25 mouse cellular contexts compared by ENCODE assay signal in genomic region chr7:74445148-74445547, GRCm38 (mm10).
"Had no signal": no experiment of that assay in that cellular context is flagged by ENCODE, and none has a peak within 500 bp of the region (broad histone marks: within the 10 kb centered on the region; RNA-seq: fewer than 3 reads in every experiment).

No protein-coding gene starts in this region.

- ATAC-seq: hindbrain, postnatal 0 days; intestine, embryonic 16.5 days had no signal

- DNase-seq: gastrocnemius, postnatal 14 days; gastrocnemius, postnatal 36 days; heart, adult 11 months; heart, adult 2 months; heart, postnatal 14 days; heart, postnatal 36 days; kidney, adult 11 months; kidney, adult 2 months; kidney, adult 9 months; kidney, postnatal 14 days; kidney, postnatal 36 days; layer of hippocampus, adult 9-11 months; layer of hippocampus, postnatal 36 days; left cerebral cortex, postnatal 4 days had no signal

- H3K9me3 ChIP-seq: heart, embryonic 13.5 days; heart, embryonic 15.5 days; hindbrain, embryonic 13.5 days; hindbrain, embryonic 15.5 days; kidney, embryonic 15.5 days; limb, embryonic 13.5 days; limb, embryonic 15.5 days had no signal

- H3K4me2 ChIP-seq: heart, embryonic 11.5 days; heart, embryonic 13.5 days; heart, embryonic 15.5 days; hindbrain, embryonic 13.5 days; hindbrain, embryonic 15.5 days; kidney, embryonic 15.5 days; limb, embryonic 13.5 days; limb, embryonic 15.5 days had no signal

- H3K27me3 ChIP-seq: heart, embryonic 13.5 days; heart, embryonic 15.5 days; hindbrain, embryonic 13.5 days; hindbrain, embryonic 15.5 days; kidney, embryonic 15.5 days; limb, embryonic 13.5 days; limb, embryonic 15.5 days had no signal

- H3K36me3 ChIP-seq: heart, embryonic 13.5 days; heart, embryonic 15.5 days; hindbrain, embryonic 13.5 days; hindbrain, embryonic 15.5 days; kidney, embryonic 15.5 days; limb, embryonic 13.5 days; limb, embryonic 15.5 days had no signal

- H3K4me1 ChIP-seq: heart, embryonic 15.5 days; hindbrain, embryonic 15.5 days; limb, embryonic 13.5 days had no signal

- H3K27ac ChIP-seq: heart, adult 2 months; heart, embryonic 13.5 days; heart, embryonic 15.5 days; hindbrain, embryonic 13.5 days; hindbrain, embryonic 15.5 days; hindbrain, postnatal 0 days; kidney, embryonic 15.5 days; kidney, postnatal 0 days; limb, embryonic 13.5 days; limb, embryonic 15.5 days had no signal

- H3K9ac ChIP-seq: heart, embryonic 13.5 days; heart, embryonic 15.5 days; hindbrain, embryonic 13.5 days; hindbrain, embryonic 15.5 days; kidney, embryonic 15.5 days; limb, embryonic 13.5 days; limb, embryonic 15.5 days had no signal

- H3K4me3 ChIP-seq: heart, adult 2 months; heart, embryonic 13.5 days; heart, embryonic 15.5 days; hindbrain, embryonic 13.5 days; hindbrain, embryonic 15.5 days; kidney, embryonic 15.5 days; limb, embryonic 13.5 days; limb, embryonic 15.5 days had no signal
